Mouse (Mus musculus) intestine, postnatal 0 days (tissue): ENCODE results near the gene Lcn6. TPM values are rescaled to one million over a fixed set of nuclear protein-coding genes. Genes with fewer than 3 reads are reported as not detected.

Experiments used
- ATAC-seq: fragments of 200-750 bp; cut with Nextera tagmentation; 2 replicates; pipeline ENCODE4 v1.8.0; 2017; ENCODE audit warnings: mild to moderate bottlenecking, moderate TSS enrichment, moderate library complexity
- H3K27ac ChIP-seq: fragments of 300-500 bp; sonication (generic); 2 replicates; pipeline ENCODE4 v1.5.1; 2014; ENCODE audit warnings: mild to moderate bottlenecking, low read depth, low read length, moderate library complexity
- H3K27me3 ChIP-seq: fragments of 300-500 bp; sonication (generic); replicated peaks from 2 replicates; pipeline ENCODE4 v1.6.1; 2014; ENCODE audit warnings: low read length, mixed read lengths; ENCODE audit not compliant: control insufficient read depth, insufficient read depth
- H3K36me3 ChIP-seq: fragments of 300-500 bp; sonication (generic); 2 replicates; pipeline ENCODE4 v1.6.1; 2014; ENCODE audit warnings: mild to moderate bottlenecking, moderate library complexity; ENCODE audit not compliant: control insufficient read depth, insufficient read depth
- H3K4me1 ChIP-seq: fragments of 300-500 bp; sonication (generic); replicated peaks from 2 replicates; pipeline ENCODE4 v1.6.1; 2014; ENCODE audit warnings: antibody characterized with exemption, low read length, mixed read lengths; ENCODE audit not compliant: control insufficient read depth, insufficient read depth
- H3K4me2 ChIP-seq: fragments of 300-500 bp; sonication (generic); replicated peaks from 2 replicates; pipeline ENCODE4 v1.6.1; 2014; ENCODE audit warnings: low read depth, mild to moderate bottlenecking, moderate library complexity
- H3K4me3 ChIP-seq: fragments of 300-500 bp; sonication (generic); 2 replicates; pipeline ENCODE4 v1.5.1; 2014; ENCODE audit warnings: low read depth, low read length
- H3K9ac ChIP-seq: fragments of 300-500 bp; sonication (generic); 2 replicates; pipeline ENCODE4 v1.6.1; 2014; ENCODE audit warnings: mild to moderate bottlenecking, low read depth, low read length
- H3K9me3 ChIP-seq: fragments of 300-500 bp; sonication (generic); 2 replicates; pipeline ENCODE4 v1.6.1; 2016; ENCODE audit warnings: mixed run types; ENCODE audit not compliant: control insufficient read depth
- CTCF ChIP-seq: sonication (generic); IDR thresholded peaks from 2 replicates; pipeline ENCODE4 v1.5.1; 2016; ENCODE audit warnings: low read depth, mild to moderate bottlenecking, control low read depth, antibody characterized with exemption, moderate library complexity
- WGBS: fragments of 180-500 bp; shearing (Covaris S2); extraction: QIAGEN DNeasy Blood & Tissue Kit; methylation state at CpG from one replicate; pipeline ENCODE4 v1.1.7; 2014; 5-methylcytosine and 5-hydroxymethylcytosine counted together
- polyA plus RNA-seq: library from polyadenylated mRNA; unstranded; fragments of >200 nt; fragmentation: Nextera tagmentation; extraction: Ambion mirVana; gene quantifications from 2 replicates; pipeline ENCODE4 v1.2.1, GENCODE M21; 2015

Lcn6 gene
- not detected in 2 replicates for polyA plus RNA-seq

GRCm38 (mm10) chr2:25676486-25676885 is at the start of gene Lcn6:
TSS of gene Lcn6 (plus strand) at chr2:25676786.
- no peak for ATAC-seq
- H3K4me1 ChIP-seq, result no peaks in the 10 kb centered on the region
- 91% methylated on average over 3 of the region's 3 CpGs for WGBS

GRCm38 (mm10) chr2:25627811-25628210 is 48.8 kb upstream of the Lcn6 start, which contains the start of gene Fcna:
TSS of gene Fcna (minus strand) at chr2:25628030.
- no peaks in the 10 kb centered on the region for H3K4me1 ChIP-seq
- no peak for ATAC-seq
- H3K27me3 ChIP-seq, result no peaks in the 10 kb centered on the region
- no peaks in the 10 kb centered on the region for H3K9me3 ChIP-seq
- H3K36me3 ChIP-seq, result no peaks in the 10 kb centered on the region
- H3K4me2 ChIP-seq, result no peak within 1 kb of the TSS
- no peak within 1 kb of the TSS for H3K27ac ChIP-seq
- no peak within 1 kb of the TSS for H3K4me3 ChIP-seq
- 67% methylated on average over 6 of the region's 6 CpGs for WGBS
- H3K9ac ChIP-seq, result no peak within 1 kb of the TSS
- no peak for TF ChIP-seq CTCF

More at GRCm38 (mm10) chr2:25676486-25676885, at the start of gene Lcn6:
- Histone ChIP-seq H3K27ac (no peak within 1 kb of the TSS), H3K4me3 (no peak within 1 kb of the TSS), H3K9me3 (no peaks in the 10 kb centered on the region), H3K9ac (no peak within 1 kb of the TSS), H3K4me2 (no peak within 1 kb of the TSS), H3K36me3 (no peaks in the 10 kb centered on the region), H3K27me3 (no peaks in the 10 kb centered on the region)
- no peak for TF ChIP-seq CTCF

- Histone ChIP-seq H3K4me3 (no peak overlapping the region), H3K9me3 (no peaks in the 10 kb centered on the region), H3K4me1 (no peaks in the 10 kb centered on the region), H3K27me3 (no peaks in the 10 kb centered on the region), H3K36me3 (no peaks in the 10 kb centered on the region), H3K9ac (no peak overlapping the region), H3K4me2 (no peak overlapping the region), H3K27ac (no peak overlapping the region)
- no peak for TF ChIP-seq CTCF
- ATAC-seq, result no peak
- 62% methylated on average over 4 of the region's 4 CpGs for WGBS
Observed at GRCm38 (mm10) chr2:25628738-25629137, 47.8 kb upstream of the Lcn6 start.

- no peaks in the 10 kb centered on the region for H3K27me3 ChIP-seq
- no peak for TF ChIP-seq CTCF
- H3K27ac ChIP-seq, result no peak overlapping the region
- no peak overlapping the region for H3K9ac ChIP-seq
- H3K9me3 ChIP-seq, result no peaks in the 10 kb centered on the region
- no peak for ATAC-seq
- H3K4me3 ChIP-seq, result no peak overlapping the region
- 81% methylated on average over 3 of the region's 3 CpGs for WGBS
- no peak overlapping the region for H3K4me2 ChIP-seq
- no peaks in the 10 kb centered on the region for H3K36me3 ChIP-seq
- no peaks in the 10 kb centered on the region for H3K4me1 ChIP-seq
Observed at GRCm38 (mm10) chr2:25633616-25634015, 43.0 kb upstream of the Lcn6 start.

- Histone ChIP-seq H3K4me3 (no peak overlapping the region), H3K36me3 (no peaks in the 10 kb centered on the region), H3K27ac (no peak overlapping the region), H3K9me3 (no peaks in the 10 kb centered on the region), H3K4me1 (no peaks in the 10 kb centered on the region), H3K4me2 (no peak overlapping the region), H3K9ac (no peak overlapping the region), H3K27me3 (no peaks in the 10 kb centered on the region)
- WGBS, result 53% methylated on average over 1 of the region's 1 CpGs
- ATAC-seq, result no peak
- peak; percentile 43 for TF ChIP-seq CTCF
Observed at GRCm38 (mm10) chr2:25634046-25634445, 42.5 kb upstream of the Lcn6 start.

- H3K27ac ChIP-seq, result no peak overlapping the region
- H3K4me2 ChIP-seq, result no peak overlapping the region
- WGBS, result 18% methylated on average over 6 of the region's 6 CpGs
- H3K4me3 ChIP-seq, result no peak overlapping the region
- no peaks in the 10 kb centered on the region for H3K4me1 ChIP-seq
- no peak for ATAC-seq
- no peaks in the 10 kb centered on the region for H3K36me3 ChIP-seq
- no peaks in the 10 kb centered on the region for H3K27me3 ChIP-seq
- TF ChIP-seq CTCF, result peak; percentile 73
- H3K9me3 ChIP-seq, result no peaks in the 10 kb centered on the region
- H3K9ac ChIP-seq, result no peak overlapping the region
Observed at GRCm38 (mm10) chr2:25639890-25640289, 36.7 kb upstream of the Lcn6 start.

GRCm38 (mm10) chr2:25652902-25653301 is 23.7 kb upstream of the Lcn6 start, which contains the start of gene Lcn8:
TSS of gene Lcn8 (plus strand) at chr2:25653120.
- no peak for ATAC-seq
- no peaks in the 10 kb centered on the region for H3K36me3 ChIP-seq
- H3K27ac ChIP-seq, result no peak within 1 kb of the TSS
- no peak within 1 kb of the TSS for H3K4me3 ChIP-seq
- no peak within 1 kb of the TSS for H3K9ac ChIP-seq
- no peaks in the 10 kb centered on the region for H3K27me3 ChIP-seq
- H3K4me1 ChIP-seq, result no peaks in the 10 kb centered on the region
- no peak within 1 kb of the TSS for H3K4me2 ChIP-seq
- no peak for TF ChIP-seq CTCF
- WGBS, result 77% methylated on average over 2 of the region's 2 CpGs
- H3K9me3 ChIP-seq, result no peaks in the 10 kb centered on the region
